In the genomic region with DNA sequence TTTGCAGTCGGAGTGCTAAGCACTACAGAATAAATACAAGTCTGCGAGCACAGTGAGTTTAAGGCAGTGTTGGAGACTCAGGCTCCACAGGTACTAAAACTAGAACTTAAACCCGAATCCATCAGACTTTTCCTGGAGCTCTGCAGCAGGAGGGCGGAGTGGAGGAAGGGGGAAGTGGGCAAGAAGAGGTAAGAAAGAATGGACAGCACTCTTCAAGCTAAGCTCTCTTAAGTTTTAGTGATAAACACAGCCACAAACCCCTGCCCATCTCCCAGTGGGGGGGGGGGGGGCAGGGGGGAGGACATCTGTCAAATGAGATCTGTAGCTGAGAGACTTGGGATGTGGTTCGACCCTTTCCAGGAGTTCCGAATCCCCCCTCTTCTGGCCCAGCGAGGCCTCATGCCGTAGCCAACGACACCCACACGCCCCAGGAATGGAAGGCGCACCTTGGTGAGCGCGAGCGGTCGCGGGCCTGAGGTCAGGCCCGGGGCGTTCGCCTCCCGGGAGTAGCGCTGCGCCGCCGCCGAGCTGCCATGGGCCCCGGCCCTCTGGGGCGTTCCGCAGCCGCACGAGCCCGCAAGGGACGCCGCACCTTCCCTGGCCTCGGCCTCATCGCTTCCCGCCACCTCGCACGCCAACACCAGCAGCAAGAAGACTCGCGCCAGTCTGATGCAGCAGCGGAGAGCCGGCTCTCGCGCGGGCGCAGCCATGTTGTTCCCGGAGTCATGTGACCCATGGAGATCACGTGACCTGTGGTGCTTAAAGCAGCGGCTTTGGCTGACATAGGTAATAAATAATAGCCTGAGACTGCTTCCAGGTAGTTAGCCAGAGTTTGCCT, we compare ENCODE assay signal across 8 mouse cellular contexts. TPM values are rescaled to one million over a fixed set of nuclear protein-coding genes. Genes with fewer than 3 reads are reported as not detected.
A peak's percentile ranks its signal among the peaks of the same experiment; 100 is the strongest.
DNase-seq lines count a peak whose midpoint lies in the region; ATAC-seq and TF ChIP-seq lines count a peak whose summit lies in the region.

A gene (minus strand): TSS at position 736 of the 838 bp plus-strand sequence.

- WGBS in forebrain, embryonic 12.5 days = 4% methylated on average over 49 of the region's 49 CpGs
- 4% methylated on average over 49 of the region's 49 CpGs for WGBS in heart, postnatal 0 days
- 4% methylated on average over 49 of the region's 49 CpGs for WGBS in liver, embryonic 16.5 days (ENCODE audit: insufficient replicate concordance)
- WGBS in neural tube, embryonic 13.5 days = 5% methylated on average over 43 of the region's 49 CpGs

- no peaks in the 10 kb centered on the region for H3K9me3 ChIP-seq in E14TG2a.4 (ENCODE audit: low read length)
- no peaks in the 10 kb centered on the region for H3K9me3 ChIP-seq in forebrain, embryonic 12.5 days
- no peaks in the 10 kb centered on the region for H3K9me3 ChIP-seq in heart, postnatal 0 days (replicated peaks; ENCODE audit: control insufficient read depth, low read length)
- no peaks in the 10 kb centered on the region for H3K9me3 ChIP-seq in liver, embryonic 16.5 days (replicated peaks; ENCODE audit: control insufficient read depth, low read length)
- H3K9me3 ChIP-seq in neural tube, embryonic 13.5 days = no peaks in the 10 kb centered on the region

- H3K4me3 ChIP-seq in E14TG2a.4 (replicated peaks; ENCODE audit: low read length) = peak within 1 kb of the TSS; percentile 94
- peak within 1 kb of the TSS; percentile 87 for H3K4me3 ChIP-seq in forebrain, embryonic 12.5 days (replicated peaks)
- peak within 1 kb of the TSS; percentile 82 for H3K4me3 ChIP-seq in heart, postnatal 0 days (ENCODE audit: low read depth, low read length)
- H3K4me3 ChIP-seq in liver, embryonic 16.5 days (ENCODE audit: low read depth, low read length) = peak within 1 kb of the TSS; percentile 77
- peak within 1 kb of the TSS; percentile 89 for H3K4me3 ChIP-seq in neural tube, embryonic 13.5 days
- H3K4me3 ChIP-seq in testis, adult 2 months (ENCODE audit: control insufficient read depth, low read depth, low read length) = peak within 1 kb of the TSS; percentile 96

- H3K36me3 ChIP-seq in E14TG2a.4 (ENCODE audit: insufficient read depth, low read length) = no peaks in the 10 kb centered on the region
- H3K36me3 ChIP-seq in forebrain, embryonic 12.5 days (replicated peaks) = no peaks in the 10 kb centered on the region
- H3K36me3 ChIP-seq in heart, postnatal 0 days (replicated peaks; ENCODE audit: control insufficient read depth, insufficient read depth, low read length) = no peaks in the 10 kb centered on the region
- H3K36me3 ChIP-seq in liver, embryonic 16.5 days (ENCODE audit: control insufficient read depth, insufficient read depth) = no peaks in the 10 kb centered on the region
- no peaks in the 10 kb centered on the region for H3K36me3 ChIP-seq in neural tube, embryonic 13.5 days
- no peaks in the 10 kb centered on the region for H3K36me3 ChIP-seq in testis, adult 2 months (ENCODE audit: control insufficient read depth, insufficient read depth, low read length)

- no peak within 1 kb of the TSS for H3K27ac ChIP-seq in forebrain, embryonic 12.5 days
- peak within 1 kb of the TSS; percentile 9; the same call in 1 of the 2 replicates for H3K27ac ChIP-seq in heart, postnatal 0 days (ENCODE audit: low read depth)
- no peak within 1 kb of the TSS for H3K27ac ChIP-seq in liver, embryonic 16.5 days (ENCODE audit: low read length)
- H3K27ac ChIP-seq in neural tube, embryonic 13.5 days (replicated peaks) = no peak within 1 kb of the TSS
- H3K27ac ChIP-seq in testis, adult 2 months (ENCODE audit: control insufficient read depth, insufficient read depth, low read depth, low read length) = peak within 1 kb of the TSS; percentile 75

- TF ChIP-seq POLR2A in testis, adult 2 months (IDR thresholded peaks at IDR 0.05; ENCODE audit: control insufficient read depth, low read depth, low read length) = peak; percentile 56

- peak within 1 kb of the TSS; percentile 75 for H3K9ac ChIP-seq in forebrain, embryonic 12.5 days
- H3K9ac ChIP-seq in heart, postnatal 0 days (replicated peaks; ENCODE audit: low read depth, low read length) = peak within 1 kb of the TSS; percentile 61
- H3K9ac ChIP-seq in liver, embryonic 16.5 days (ENCODE audit: low read depth, low read length) = peak within 1 kb of the TSS; percentile 69
- H3K9ac ChIP-seq in neural tube, embryonic 13.5 days = peak within 1 kb of the TSS; percentile 81

- no peak for TF ChIP-seq CTCF in E14TG2a.4 (conservative IDR thresholded peaks at IDR 0.05; ENCODE audit: low read length)
- no peak for TF ChIP-seq CTCF in heart, postnatal 0 days (IDR thresholded peaks at IDR 0.05; ENCODE audit: low read depth)
- TF ChIP-seq CTCF in testis, adult 2 months (IDR thresholded peaks at IDR 0.05; ENCODE audit: control insufficient read depth, insufficient read depth, insufficient replicate concordance, low read depth, low read length) = no peak

- H3K27me3 ChIP-seq in E14TG2a.4 (ENCODE audit: insufficient read depth, low read length) = peaks cover 3% of the 10 kb centered on the region; the same call in 1 of the 2 replicates
- no peaks in the 10 kb centered on the region for H3K27me3 ChIP-seq in forebrain, embryonic 12.5 days
- H3K27me3 ChIP-seq in heart, postnatal 0 days (ENCODE audit: control insufficient read depth, insufficient read depth, low read length) = no peaks in the 10 kb centered on the region
- H3K27me3 ChIP-seq in liver, embryonic 16.5 days (ENCODE audit: control insufficient read depth, insufficient read depth, low read depth, low read length) = no peaks in the 10 kb centered on the region
- H3K27me3 ChIP-seq in neural tube, embryonic 13.5 days = no peaks in the 10 kb centered on the region
- H3K27me3 ChIP-seq in testis, adult 2 months (ENCODE audit: control insufficient read depth, insufficient read depth, low read length) = no peaks in the 10 kb centered on the region

- DNase-seq in c-Kit-positive CD71-positive TER-119-positive erythroid progenitor cells, embryonic 14.5 days (ENCODE audit: low spot score) = peak; percentile 87
- DNase-seq in heart, postnatal 0 days (ENCODE audit: low spot score) = peak; percentile 90
- DNase-seq in kidney, postnatal 4 days = peak; percentile 97 to 98

- ATAC-seq in forebrain, embryonic 12.5 days (ENCODE audit: low FRiP score) = peak; percentile 97
- peak; percentile 92 for ATAC-seq in heart, postnatal 0 days (ENCODE audit: insufficient read depth, low read depth)
- peak; percentile 86 for ATAC-seq in liver, embryonic 16.5 days (ENCODE audit: low read depth)
- peak; percentile 92 for ATAC-seq in neural tube, embryonic 13.5 days (ENCODE audit: low read depth)

- no peak; the same call in 1 of the 2 replicates for TF ChIP-seq EP300 in heart, postnatal 0 days (IDR thresholded peaks at IDR 0.05; ENCODE audit: low read depth)

- peaks cover 11% of the 10 kb centered on the region for H3K4me1 ChIP-seq in E14TG2a.4 (replicated peaks; ENCODE audit: low read depth, low read length)
- peaks cover 8% of the 10 kb centered on the region for H3K4me1 ChIP-seq in forebrain, embryonic 12.5 days
- 0 out of 2 replicates have a peak, but pooled peaks cover 4% of the 10 kb centered on the region for H3K4me1 ChIP-seq in heart, postnatal 0 days (ENCODE audit: control insufficient read depth, insufficient read depth)
- H3K4me1 ChIP-seq in liver, embryonic 16.5 days (ENCODE audit: control insufficient read depth, low read depth, low read length) = peaks cover 8% of the 10 kb centered on the region
- peaks cover 9% of the 10 kb centered on the region for H3K4me1 ChIP-seq in neural tube, embryonic 13.5 days (replicated peaks)
- H3K4me1 ChIP-seq in testis, adult 2 months (ENCODE audit: control insufficient read depth, insufficient read depth, low read length) = peaks cover 3% of the 10 kb centered on the region

- H3K4me2 ChIP-seq in forebrain, embryonic 12.5 days = peak within 1 kb of the TSS; percentile 87
- peak within 1 kb of the TSS; percentile 76 for H3K4me2 ChIP-seq in heart, postnatal 0 days (ENCODE audit: low read depth, low read length)
- peak within 1 kb of the TSS; percentile 84 for H3K4me2 ChIP-seq in liver, embryonic 16.5 days (ENCODE audit: low read depth, low read length)
- peak within 1 kb of the TSS; percentile 80 for H3K4me2 ChIP-seq in neural tube, embryonic 13.5 days

RNA-seq across cellular contexts. Expression of the gene that starts here (rescaled TPM):
- 17.0 and 17.1 TPM in 2 replicates for polyA plus RNA-seq in forebrain, embryonic 12.5 days (2016; fragmentation: Nextera tagmentation; extraction: Ambion mirVana)
- total RNA-seq in heart, postnatal 0 days (2014; rRNA removed; ENCODE audit: low replicate concordance) = 29.5 and 52.2 TPM in 2 replicates
- polyA plus RNA-seq in heart, postnatal 0 days (2015; fragmentation: Nextera tagmentation; extraction: Ambion mirVana) = 17.2 and 19.7 TPM in 2 replicates
- polyA plus RNA-seq in liver, embryonic 16.5 days (2015; fragmentation: Nextera tagmentation; extraction: Ambion mirVana) = 6.8 and 7.7 TPM in 2 replicates
- 11.2 and 12.0 TPM in 2 replicates for polyA plus RNA-seq in neural tube, embryonic 13.5 days (2015; fragmentation: Nextera tagmentation; extraction: Ambion mirVana)
- 8.1 and 9.2 TPM in 2 replicates for polyA plus RNA-seq in testis, adult 2 months (2012; rRNA removed)

Comparison
In these comparisons a context has a peak if more than half of its experiments do, and no peak if none do; other contexts are left out.
1. H3K27ac ChIP-seq: peak in heart, postnatal 0 days (single experiment) and testis, adult 2 months (single experiment); none in forebrain, embryonic 12.5 days (single experiment), liver, embryonic 16.5 days (single experiment) and neural tube, embryonic 13.5 days (single experiment).
2. Peak in every context shown above with its lines, with median percentiles within 50 percentile points of each other: H3K4me3 ChIP-seq, DNase-seq, ATAC-seq, H3K4me2 ChIP-seq and H3K9ac ChIP-seq.